Mouse (Mus musculus): ENCODE results near the gene AF067061. TPM values are rescaled to one million over a fixed set of nuclear protein-coding genes. Genes with fewer than 3 reads are reported as not detected.
"Not testable (repeated sequence)": the region's sequence is repeated elsewhere in the genome, so short reads cannot be mapped to it uniquely, and the experiment has no call there.

AF067061 gene
- total RNA-seq (2021) = not detected

DNA sequence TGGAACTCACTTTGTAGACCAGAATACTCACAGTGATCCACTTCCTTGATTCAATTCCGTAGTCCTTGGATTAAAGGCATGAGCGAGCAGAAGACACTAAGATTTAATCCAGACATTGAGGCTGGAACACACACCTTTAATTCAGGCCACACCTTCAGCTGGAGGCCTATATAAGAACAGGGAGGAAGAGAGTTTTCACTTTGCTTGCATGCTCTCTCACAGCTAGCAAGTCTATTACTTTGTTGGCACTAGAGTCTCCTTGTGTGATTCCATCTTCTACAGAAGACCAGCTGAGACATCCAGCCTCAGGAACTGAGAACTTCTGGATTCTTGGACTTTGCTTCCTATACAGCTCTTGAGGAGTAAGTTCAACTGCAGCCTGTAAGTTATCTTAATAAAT lies at the start of gene AF067061:
Gene AF067061 (plus strand): TSS at position 245 of the 400 bp plus-strand sequence.
- DNase-seq; intact Hi-C loops (cut with DNase I): not testable (repeated sequence)

DNA sequence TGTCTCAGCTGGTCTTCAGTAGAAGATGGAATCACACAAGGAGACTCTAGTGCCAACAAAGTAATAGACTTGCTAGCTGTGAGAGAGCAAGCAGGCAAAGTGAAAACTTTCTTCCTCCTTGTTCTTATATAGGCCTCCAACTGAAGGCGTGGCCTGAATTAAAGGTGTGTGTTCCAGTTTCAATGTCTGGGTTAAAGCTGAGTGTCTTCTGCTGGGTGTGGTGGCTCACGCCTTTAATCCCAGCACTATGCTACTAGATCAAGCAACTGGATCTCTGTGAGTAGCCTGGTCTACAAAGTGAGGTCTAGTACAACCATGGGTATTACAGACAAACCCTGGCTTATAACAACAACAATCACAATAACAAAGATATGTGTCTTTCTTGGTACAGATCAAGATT lies 47.1 kb upstream of the AF067061 start, which contains the start of gene Gm21762:
Gene Gm21762 (minus strand): TSS at position 101 of the 400 bp plus-strand sequence.
- intact Hi-C loops (cut with DNase I); DNase-seq: not testable (repeated sequence)

DNA sequence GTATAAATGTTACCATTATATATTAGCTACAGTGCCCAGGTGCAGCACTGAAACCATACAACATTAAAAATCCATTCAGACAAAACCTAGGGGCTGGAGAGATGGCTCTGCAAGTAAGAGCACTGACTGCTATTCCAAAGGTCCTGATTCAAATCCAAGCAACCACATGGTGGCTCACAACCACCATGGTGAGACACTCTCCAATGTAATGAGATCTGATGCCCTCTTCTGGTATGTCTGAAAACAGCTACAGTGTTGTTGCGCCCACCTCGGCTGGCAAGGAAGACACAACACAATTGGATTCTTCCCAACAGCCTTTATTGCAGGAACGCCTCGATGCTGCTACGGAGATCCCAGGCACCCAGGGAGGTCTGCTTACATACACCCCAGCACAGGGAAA lies 42.0 kb upstream of the AF067061 start:
- intact Hi-C loops (cut with DNase I); DNase-seq: not testable (repeated sequence)

DNA sequence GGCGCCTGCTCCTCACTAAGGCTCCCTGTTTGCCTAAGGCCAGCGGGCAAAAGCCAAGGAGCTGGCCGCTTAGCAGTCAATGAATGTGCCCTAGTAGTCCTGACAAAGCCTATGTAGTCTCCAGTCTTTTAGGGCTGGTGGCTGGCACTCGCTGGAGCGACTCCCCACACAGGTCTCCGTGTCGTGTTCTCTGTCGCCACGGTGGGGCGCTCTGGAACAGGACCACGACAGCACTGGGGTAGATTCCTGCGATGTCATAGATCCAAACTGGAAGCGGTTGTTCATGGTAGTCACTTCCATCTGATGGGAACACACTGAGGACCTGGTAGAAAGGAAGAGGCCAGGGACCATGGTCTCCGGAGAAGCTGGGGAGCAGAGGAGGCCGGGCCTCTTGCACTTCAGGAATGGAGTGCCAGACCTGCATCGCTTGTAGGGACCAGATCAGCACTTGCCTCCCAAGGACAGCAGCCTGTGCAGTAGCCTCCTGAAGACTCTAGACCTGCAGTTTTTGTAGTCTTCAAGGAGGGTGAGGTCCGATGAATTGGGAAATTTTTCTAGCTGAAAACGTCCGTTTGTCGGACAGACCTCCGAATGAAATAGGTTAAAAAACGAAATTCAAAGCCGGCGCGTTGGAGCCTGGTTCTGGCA lies 39.8 kb upstream of the AF067061 start:
- DNase-seq; intact Hi-C loops (cut with DNase I): not testable (repeated sequence)

GRCm38 (mm10) chr13:120231798-120232197 lies 31.1 kb upstream of the AF067061 start:
- intact Hi-C loops (cut with DNase I); DNase-seq: not testable (repeated sequence)

DNA sequence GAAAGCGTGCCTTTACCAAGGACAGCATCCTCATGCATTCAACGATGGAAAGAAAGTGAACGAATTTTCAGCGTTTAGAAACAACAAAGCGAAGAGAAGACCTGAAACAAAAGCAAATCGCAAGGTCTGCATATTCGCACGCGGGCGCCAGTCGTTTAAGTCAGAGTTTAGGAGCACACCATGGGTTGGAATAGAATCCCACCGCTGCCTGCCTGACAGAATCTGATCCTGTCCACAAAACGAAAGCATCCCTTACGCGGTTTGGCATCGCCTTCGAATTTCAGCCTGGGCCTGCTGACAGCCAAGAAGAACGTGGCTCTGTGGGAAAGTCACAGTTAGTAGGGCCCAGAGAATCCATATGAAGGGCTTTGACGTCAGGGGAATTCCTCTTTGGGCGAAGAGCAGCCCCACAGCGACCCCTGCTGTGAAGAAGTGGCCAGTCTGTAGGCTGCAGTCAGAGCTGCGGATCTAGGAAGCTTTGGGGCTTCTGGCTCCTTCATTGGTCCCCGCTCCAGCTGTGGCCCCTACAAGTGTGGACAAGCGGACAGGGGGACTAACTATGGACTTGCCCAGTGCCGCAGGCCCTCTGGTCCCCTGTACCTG lies 30.4 kb upstream of the AF067061 start:
- intact Hi-C loops (cut with DNase I); DNase-seq: not testable (repeated sequence)

DNA sequence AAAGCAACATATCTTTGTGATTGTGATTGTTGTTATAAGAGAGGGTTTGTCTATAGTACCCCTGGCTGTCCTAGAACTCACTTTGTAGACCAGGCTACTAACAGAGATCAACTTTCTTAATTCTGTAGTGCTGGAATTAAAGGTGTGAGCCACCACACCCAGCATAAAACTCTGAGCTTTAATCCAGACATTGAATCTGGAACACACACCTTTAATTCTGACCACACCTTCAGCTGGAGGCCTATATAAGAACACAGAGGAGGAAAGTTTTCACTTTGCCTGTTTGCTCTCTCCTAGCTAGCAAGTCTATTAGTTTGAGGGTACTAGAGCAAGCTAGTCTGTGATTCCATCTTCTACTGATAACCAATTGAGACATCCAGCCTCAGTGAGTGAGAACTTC lies 24.1 kb upstream of the AF067061 start, which contains the start of gene Gm21731:
Gene Gm21731 (plus strand): TSS at position 301 of the 400 bp plus-strand sequence.
- DNase-seq; intact Hi-C loops (cut with DNase I): not testable (repeated sequence)

- intact Hi-C loops (cut with DNase I); DNase-seq: not testable (repeated sequence)
Measured at GRCm38 (mm10) chr13:120251208-120251924, 11.5 kb upstream of the AF067061 start.

DNA sequence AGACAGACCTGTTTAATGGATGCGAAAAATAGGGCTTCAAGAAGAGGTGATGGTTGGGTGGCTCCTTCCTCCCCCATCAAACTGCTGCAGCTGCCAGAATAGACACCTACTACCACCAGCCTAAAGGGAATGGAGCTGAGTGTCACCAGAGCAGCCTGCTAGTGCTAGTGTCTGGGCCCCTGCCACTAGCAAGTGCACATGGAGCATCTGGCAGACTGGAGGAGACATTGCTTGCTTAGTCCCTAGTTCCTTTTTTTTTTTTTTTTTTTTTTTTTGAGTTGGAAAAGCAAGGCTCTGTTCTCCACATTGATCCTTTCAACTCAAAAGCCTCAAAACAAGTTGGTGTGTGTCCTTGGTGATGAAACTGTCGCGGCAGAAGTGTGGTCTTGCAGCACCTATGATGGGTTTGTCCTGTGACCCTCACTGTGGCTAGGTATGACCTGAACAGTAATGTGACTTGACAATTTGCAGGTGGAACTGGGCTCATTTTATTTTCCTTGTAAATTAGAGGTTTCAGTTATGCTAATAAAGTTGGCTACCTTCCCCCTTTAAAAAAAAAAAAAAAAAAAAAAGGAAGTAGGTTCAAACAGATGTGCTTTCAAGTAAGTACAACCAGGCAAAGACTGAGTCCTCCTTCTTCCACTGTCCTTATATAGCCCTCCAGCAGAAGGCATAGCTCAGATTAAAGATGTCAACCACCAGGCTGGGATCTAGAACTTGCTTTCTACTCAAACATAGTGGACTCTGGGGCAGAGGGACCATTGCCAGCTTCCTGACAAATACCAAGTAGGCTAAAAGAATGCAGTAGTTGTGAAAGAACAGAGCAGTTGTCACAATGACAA lies 3.9 kb upstream of the AF067061 start:
- intact Hi-C loops (cut with DNase I); DNase-seq: not testable (repeated sequence)

GRCm38 (mm10) chr13:120259718-120260117 lies 3.2 kb upstream of the AF067061 start:
- intact Hi-C loops (cut with DNase I); DNase-seq: not testable (repeated sequence)

DNA sequence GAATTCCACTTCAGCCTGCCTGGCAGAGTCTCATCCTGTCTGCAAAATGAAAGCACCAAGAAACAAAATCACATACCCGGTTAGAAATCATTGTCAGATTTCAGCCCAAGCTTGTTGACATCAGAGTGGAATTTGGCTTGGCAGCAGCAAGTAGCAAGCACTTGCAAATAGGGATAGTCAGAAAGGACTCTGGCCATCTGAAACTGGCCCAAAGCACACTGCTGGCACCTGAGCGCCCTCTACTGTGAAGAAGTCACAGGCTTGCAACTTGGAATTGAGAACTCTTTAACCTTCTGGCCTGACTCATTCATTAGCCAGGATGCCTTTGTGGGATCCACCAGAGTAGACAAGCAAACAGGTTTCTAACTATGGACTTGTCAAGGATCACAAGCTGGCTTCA lies 14.9 kb downstream of the AF067061 start:
- intact Hi-C loops (cut with DNase I); DNase-seq: not testable (repeated sequence)

DNA sequence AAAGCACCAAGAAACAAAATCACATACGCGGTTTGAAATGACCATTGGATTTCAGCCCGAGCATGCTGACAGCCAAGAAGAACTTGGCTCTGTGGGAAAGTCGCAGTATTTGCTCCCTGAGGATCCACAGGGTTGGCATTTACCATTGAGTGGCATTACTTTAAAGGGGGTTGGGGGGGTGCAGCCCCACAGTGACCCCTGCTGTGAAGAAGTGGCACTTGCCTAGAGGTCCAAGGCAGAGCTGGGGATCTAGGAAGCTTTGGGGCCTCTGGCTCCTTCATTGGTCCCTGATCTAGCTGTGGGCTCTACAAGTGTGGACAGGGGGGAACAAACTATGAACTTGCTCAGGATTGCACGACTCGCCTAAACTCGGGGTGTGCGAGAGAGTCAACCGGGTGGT lies 15.9 kb downstream of the AF067061 start:
- DNase-seq = no peak

GRCm38 (mm10) chr13:120299324-120299894 lies 36.5 kb downstream of the AF067061 start:
- no peak for DNase-seq
- intact Hi-C loops (cut with DNase I) = no loop called here

More for the DNA sequence above, 15.9 kb downstream of the AF067061 start:
- intact Hi-C loops (cut with DNase I) = no loop called here

- DNase-seq = no peak
- intact Hi-C loops (cut with DNase I) = no loop called here
Measured at GRCm38 (mm10) chr13:120299991-120300442, 37.1 kb downstream of the AF067061 start, which contains the start of gene BC147527. TSS of gene BC147527 (plus strand) at chr13:120300392.

DNA sequence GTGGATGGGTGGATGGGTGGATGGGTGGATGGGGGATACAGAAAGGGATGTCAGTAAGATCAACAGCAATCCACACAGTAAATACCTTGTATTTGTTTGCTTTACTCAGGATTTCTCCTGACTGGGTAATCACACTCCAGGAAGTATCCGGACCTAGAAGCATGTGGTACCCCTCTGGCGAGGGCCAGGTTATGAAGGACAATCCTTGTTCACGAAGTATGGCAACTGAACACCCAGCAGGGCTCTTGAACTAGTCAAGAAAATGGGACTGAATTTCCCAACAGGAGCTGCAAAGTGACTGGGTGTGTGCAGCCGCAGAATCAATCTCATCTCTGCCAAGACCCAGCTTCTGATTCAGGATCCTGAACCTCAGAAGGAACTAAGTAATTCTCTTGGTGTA lies 37.9 kb downstream of the AF067061 start:
- no peak for DNase-seq
- intact Hi-C loops (cut with DNase I) = no loop called here

GRCm38 (mm10) chr13:120310749-120311148 lies 47.8 kb downstream of the AF067061 start:
- intact Hi-C loops (cut with DNase I) = no loop called here
- DNase-seq = no peak

DNA sequence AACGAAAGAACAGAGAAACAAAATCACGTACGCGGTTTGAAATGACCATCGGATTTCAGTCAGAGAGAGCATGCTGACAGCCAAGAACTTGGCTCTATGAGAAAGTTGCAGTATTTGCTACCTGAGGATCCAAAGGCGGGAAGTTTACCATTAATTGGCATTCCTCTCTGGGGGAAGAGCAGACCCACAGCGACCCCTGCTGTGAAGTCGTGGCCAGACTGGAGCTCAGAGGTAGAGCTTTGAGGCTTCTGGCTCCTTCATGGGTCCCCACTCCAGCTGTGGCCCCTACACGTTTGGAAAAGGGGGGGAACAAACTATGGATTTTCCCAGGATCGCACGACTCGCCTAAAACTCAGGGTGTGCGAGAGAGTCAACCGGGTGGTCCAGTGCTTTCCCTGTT lies 50.7 kb downstream of the AF067061 start:
- no peak for DNase-seq
- intact Hi-C loops (cut with DNase I) = no loop called here

Data from left cerebral cortex, postnatal 4 days (tissue).